Mouse (Mus musculus) forebrain, postnatal 0 days (tissue): ENCODE data around the gene Adamts6. TPM values are rescaled to one million over a fixed set of nuclear protein-coding genes. Genes with fewer than 3 reads are reported as not detected.
A peak's percentile ranks its signal among the peaks of the same experiment; 100 is the strongest.

Experiments used
- ATAC-seq: fragments of 200-750 bp; cut with Nextera tagmentation; 2 replicates; pipeline ENCODE4 v1.8.0; 2017; ENCODE audit warnings: mild to moderate bottlenecking, moderate library complexity
- DNase-seq: peaks from one replicate; pipeline ENCODE4 v3.0.0-alpha.2; 2015
- H3K27ac ChIP-seq: fragments of 300-500 bp; sonication (generic); 2 replicates; pipeline ENCODE4 v1.5.1; 2014; ENCODE audit warnings: low read depth, mild to moderate bottlenecking, antibody characterized with exemption, low read length, moderate library complexity, mixed read lengths
- H3K27me3 ChIP-seq: fragments of 300-500 bp; sonication (generic); 2 replicates; pipeline ENCODE4 v1.6.1; 2014; ENCODE audit warnings: mild to moderate bottlenecking, low read length, mixed read lengths; ENCODE audit not compliant: insufficient read depth
- H3K36me3 ChIP-seq: fragments of 300-500 bp; sonication (generic); 2 replicates; pipeline ENCODE4 v1.6.1; 2014; ENCODE audit warnings: mild to moderate bottlenecking, moderate library complexity; ENCODE audit not compliant: insufficient read depth
- H3K4me1 ChIP-seq: fragments of 300-500 bp; sonication (generic); 2 replicates; pipeline ENCODE4 v1.6.1; 2014; ENCODE audit warnings: antibody characterized with exemption; ENCODE audit not compliant: insufficient read depth
- H3K4me2 ChIP-seq: fragments of 300-500 bp; sonication (generic); 2 replicates; pipeline ENCODE4 v1.6.1; 2014; ENCODE audit warnings: low read depth, mild to moderate bottlenecking, moderate library complexity
- H3K4me3 ChIP-seq: fragments of 300-500 bp; sonication (generic); 2 replicates; pipeline ENCODE4 v1.5.1; 2014; ENCODE audit warnings: low read depth, low read length, mixed read lengths
- H3K9ac ChIP-seq: fragments of 300-500 bp; sonication (generic); 2 replicates; pipeline ENCODE4 v1.6.1; 2014; ENCODE audit warnings: mild to moderate bottlenecking
- H3K9me3 ChIP-seq: fragments of 300-500 bp; sonication (generic); 2 replicates; pipeline ENCODE4 v1.6.1; 2016; ENCODE audit warnings: low read length
- CTCF ChIP-seq: sonication (generic); IDR thresholded peaks from 2 replicates; pipeline ENCODE4 v1.5.1; 2016; ENCODE audit warnings: antibody characterized with exemption, control low read depth, low read depth
- WGBS: fragments of 180-500 bp; shearing (Covaris S2); extraction: QIAGEN DNeasy Blood & Tissue Kit; methylation state at CpG from one replicate; pipeline ENCODE4 v1.1.7; 2014; 5-methylcytosine and 5-hydroxymethylcytosine counted together
- polyA plus RNA-seq: library from polyadenylated mRNA; unstranded; fragments of >200 nt; fragmentation: Nextera tagmentation; extraction: Ambion mirVana; gene quantifications from 2 replicates; pipeline ENCODE4 v1.2.1, GENCODE M21; 2015
- total RNA-seq: library from RNA; depleted of rRNA; stranded (reverse); fragments of >200 nt; gene quantifications from 2 replicates; pipeline ENCODE4 v1.2.3, GENCODE M21; 2014; rRNA removed

The Adamts6 gene
- 3.5 and 4.6 TPM in 2 replicates for total RNA-seq
- polyA plus RNA-seq = 0.26 and 0.62 TPM in 2 replicates

GRCm38 (mm10) chr13:104287366-104288225 is at the start of gene Adamts6:
TSS of gene Adamts6 (plus strand) at chr13:104287835.
- peak within 1 kb of the TSS; percentile 74; the same call in 1 of the 2 replicates for H3K27ac ChIP-seq

GRCm38 (mm10) chr13:104258997-104259396 is 28.6 kb upstream of the Adamts6 start:
- Histone ChIP-seq H3K27me3 (no peaks in the 10 kb centered on the region), H3K4me2 (no peak overlapping the region), H3K4me3 (no peak overlapping the region), H3K36me3 (no peaks in the 10 kb centered on the region), H3K9me3 (no peaks in the 10 kb centered on the region), H3K4me1 (no peaks in the 10 kb centered on the region), H3K27ac (no peak overlapping the region), H3K9ac (no peak overlapping the region)
- TF ChIP-seq CTCF = no peak
- 90% methylated on average over 3 of the region's 3 CpGs for WGBS
- DNase-seq (no peak), ATAC-seq (no peak)

More at GRCm38 (mm10) chr13:104287366-104288225, at the start of gene Adamts6:
- Histone ChIP-seq H3K27me3 (no peaks in the 10 kb centered on the region), H3K9ac (peak within 1 kb of the TSS; percentile 35), H3K36me3 (no peaks in the 10 kb centered on the region), H3K4me3 (peak within 1 kb of the TSS; percentile 44), H3K4me1 (no peaks in the 10 kb centered on the region; the same call in 1 of the 2 replicates), H3K4me2 (peak within 1 kb of the TSS; percentile 68), H3K9me3 (no peaks in the 10 kb centered on the region)
- under 1% methylated on average over 23 of the region's 23 CpGs for whole genome bisulfite sequencing
- DNase-seq = peak; percentile 46
- no peak for TF ChIP-seq CTCF
- ATAC-seq = no peak

GRCm38 (mm10) chr13:104285031-104285431 is 2.6 kb upstream of the Adamts6 start:
- peak; percentile 69 for TF ChIP-seq CTCF
- Histone ChIP-seq H3K4me3 (no peak overlapping the region), H3K9ac (no peak overlapping the region), H3K27ac (0 out of 2 replicates have a peak overlapping the region, but pooled peaks have one; percentile 74), H3K4me1 (no peaks in the 10 kb centered on the region; the same call in 1 of the 2 replicates), H3K9me3 (no peaks in the 10 kb centered on the region), H3K4me2 (no peak overlapping the region), H3K36me3 (no peaks in the 10 kb centered on the region), H3K27me3 (no peaks in the 10 kb centered on the region)
- DNase-seq (peak; percentile 72), ATAC-seq (peak; percentile 60)
- WGBS = 0% methylated on average over 2 of the region's 2 CpGs

GRCm38 (mm10) chr13:104285737-104286311 is 1.8 kb upstream of the Adamts6 start:
- peak overlapping the region; percentile 74 for H3K27ac ChIP-seq
- TF ChIP-seq CTCF = no peak
- no peaks in the 10 kb centered on the region for H3K9me3 ChIP-seq
- H3K27me3 ChIP-seq = no peaks in the 10 kb centered on the region
- peak overlapping the region; percentile 68 for H3K4me2 ChIP-seq
- H3K9ac ChIP-seq = peak overlapping the region; percentile 51
- 2% methylated on average over 10 of the region's 10 CpGs for WGBS
- peak overlapping the region; percentile 44 for H3K4me3 ChIP-seq
- DNase-seq (peak; percentile 35), ATAC-seq (no peak)
- H3K36me3 ChIP-seq = no peaks in the 10 kb centered on the region
- no peaks in the 10 kb centered on the region; the same call in 1 of the 2 replicates for H3K4me1 ChIP-seq

- Histone ChIP-seq H3K4me3 (peak overlapping the region; percentile 44), H3K4me1 (no peaks in the 10 kb centered on the region; the same call in 1 of the 2 replicates), H3K27me3 (no peaks in the 10 kb centered on the region), H3K36me3 (no peaks in the 10 kb centered on the region), H3K9ac (peak overlapping the region; percentile 22; the same call in 1 of the 2 replicates), H3K4me2 (peak overlapping the region; percentile 68), H3K9me3 (no peaks in the 10 kb centered on the region), H3K27ac (peak overlapping the region; percentile 74)
- ATAC-seq (no peak), DNase-seq (peak; percentile 10)
- WGBS = 1% methylated on average over 4 of the region's 4 CpGs
- no peak for TF ChIP-seq CTCF
These were observed 1.3 kb upstream of the Adamts6 start for GRCm38 (mm10) chr13:104286336-104286735.

- no peak for TF ChIP-seq CTCF
- H3K4me2 ChIP-seq = peak overlapping the region; percentile 68
- H3K9me3 ChIP-seq = no peaks in the 10 kb centered on the region
- peak overlapping the region; percentile 44 for H3K4me3 ChIP-seq
- no peaks in the 10 kb centered on the region for H3K36me3 ChIP-seq
- ATAC-seq (peak; percentile 96), DNase-seq (peak; percentile 92)
- peak overlapping the region; percentile 22; the same call in 1 of the 2 replicates for H3K9ac ChIP-seq
- peak overlapping the region; percentile 74; the same call in 1 of the 2 replicates for H3K27ac ChIP-seq
- no peaks in the 10 kb centered on the region; the same call in 1 of the 2 replicates for H3K4me1 ChIP-seq
- H3K27me3 ChIP-seq = no peaks in the 10 kb centered on the region
- under 1% methylated on average over 10 of the region's 10 CpGs for WGBS
These were observed 732 bp upstream of the Adamts6 start for GRCm38 (mm10) chr13:104286897-104287309.
